In genomic region chr4:133631071-133631768, GRCm38 (mm10) we compare ENCODE assay signal across 8 mouse cellular contexts. TPM values are rescaled to one million over a fixed set of nuclear protein-coding genes. Genes with fewer than 3 reads are reported as not detected.
DNase-seq lines count a peak whose midpoint lies in the region; ATAC-seq and TF ChIP-seq lines count a peak whose summit lies in the region.

No protein-coding gene starts in this region.

- no peak for TF ChIP-seq POLR2A in small intestine, adult 2 months (IDR thresholded peaks at IDR 0.05; ENCODE audit: low read depth, low read length)

- peak; percentile 14 for ATAC-seq in activated CD4-positive, CD25-positive, alpha-beta regulatory T cell, adult 4 months
- ATAC-seq in hindbrain, embryonic 16.5 days: no peak
- no peak for ATAC-seq in liver, postnatal 0 days

- H3K4me1 ChIP-seq in hindbrain, embryonic 16.5 days (ENCODE audit: control insufficient read depth, insufficient read depth, low read depth, low read length): peaks cover 21% of the 10 kb centered on the region
- peaks cover 23% of the 10 kb centered on the region for H3K4me1 ChIP-seq in liver, postnatal 0 days (ENCODE audit: insufficient read depth)
- peaks cover 17% of the 10 kb centered on the region for H3K4me1 ChIP-seq in small intestine, adult 2 months (ENCODE audit: control insufficient read depth, insufficient read depth, insufficient read length, low read length)

- no peaks in the 10 kb centered on the region for H3K27me3 ChIP-seq in hindbrain, embryonic 16.5 days (replicated peaks; ENCODE audit: control insufficient read depth, insufficient read depth, low read length)
- no peaks in the 10 kb centered on the region for H3K27me3 ChIP-seq in liver, postnatal 0 days (ENCODE audit: insufficient read depth, low read length)
- H3K27me3 ChIP-seq in small intestine, adult 2 months (ENCODE audit: control insufficient read depth, insufficient read depth, low read length): no peaks in the 10 kb centered on the region

- no peak for TF ChIP-seq EP300 in liver, postnatal 0 days (IDR thresholded peaks at IDR 0.05; ENCODE audit: low read depth)

- no peak overlapping the region for H3K9ac ChIP-seq in hindbrain, embryonic 16.5 days (ENCODE audit: low read depth, low read length)
- H3K9ac ChIP-seq in liver, postnatal 0 days (replicated peaks): no peak overlapping the region

- H3K27ac ChIP-seq in hindbrain, embryonic 16.5 days (ENCODE audit: low read depth, low read length): no peak overlapping the region
- no peak overlapping the region for H3K27ac ChIP-seq in liver, postnatal 0 days (ENCODE audit: low read depth)
- peak overlapping the region; percentile 68 for H3K27ac ChIP-seq in small intestine, adult 2 months (ENCODE audit: insufficient read depth, low read depth, low read length)

- H3K4me2 ChIP-seq in hindbrain, embryonic 16.5 days (ENCODE audit: low read length): peak overlapping the region; percentile 71
- peak overlapping the region; percentile 97 for H3K4me2 ChIP-seq in liver, postnatal 0 days (ENCODE audit: low read depth, low read length)

- DNase-seq in adrenal gland, postnatal 14 days: peak; percentile 38
- DNase-seq in adrenal gland, adult 8-10 months: no peak
- DNase-seq in liver, postnatal 0 days: no peak
- DNase-seq in right cerebral cortex, postnatal 4 days: no peak
- DNase-seq in layer of hippocampus, postnatal 25 days (ENCODE audit: extremely low spot score in 1 of 2, low spot score in 1 of 2): no peak

- H3K36me3 ChIP-seq in hindbrain, embryonic 16.5 days (ENCODE audit: control insufficient read depth, insufficient read depth, low read length): 0 out of 2 replicates have a peak, but pooled peaks cover under 1% of the 10 kb centered on the region
- H3K36me3 ChIP-seq in liver, postnatal 0 days (replicated peaks; ENCODE audit: insufficient read depth, low read length): peaks cover 6% of the 10 kb centered on the region; the same call in 1 of the 2 replicates
- peaks cover 9% of the 10 kb centered on the region for H3K36me3 ChIP-seq in small intestine, adult 2 months (ENCODE audit: control insufficient read depth, insufficient read depth, low read length)

- H3K9me3 ChIP-seq in hindbrain, embryonic 16.5 days (ENCODE audit: control insufficient read depth, low read length): no peaks in the 10 kb centered on the region
- H3K9me3 ChIP-seq in liver, postnatal 0 days (ENCODE audit: low read length): no peaks in the 10 kb centered on the region

- WGBS in hindbrain, embryonic 16.5 days: 84% methylated on average over 14 of the region's 14 CpGs
- 53% methylated on average over 14 of the region's 14 CpGs for WGBS in liver, postnatal 0 days (ENCODE audit: insufficient replicate concordance)
- WGBS in small intestine, adult 2 months: 40% methylated on average over 14 of the region's 14 CpGs

- H3K4me3 ChIP-seq in hindbrain, embryonic 16.5 days (ENCODE audit: low read length): no peak overlapping the region
- peak overlapping the region; percentile 77 for H3K4me3 ChIP-seq in liver, postnatal 0 days (ENCODE audit: low read depth, low read length)
- peak overlapping the region; percentile 46 for H3K4me3 ChIP-seq in small intestine, adult 2 months (ENCODE audit: low read depth, low read length)

- TF ChIP-seq CTCF in liver, postnatal 0 days (IDR thresholded peaks at IDR 0.05; ENCODE audit: low read depth): no peak
- TF ChIP-seq CTCF in small intestine, adult 2 months (IDR thresholded peaks at IDR 0.05; ENCODE audit: extremely low read depth, insufficient read length, insufficient replicate concordance, low read depth, low read length): no peak

RNA-seq across cellular contexts. Expression of gene Zdhhc18, which starts 18.7 kb away (rescaled TPM):
- total RNA-seq in adrenal gland, postnatal 14 days (2021): 16.9 and 29.9 TPM in 2 replicates
- total RNA-seq in adrenal gland, adult 8-10 months (2022): 10 to 100 TPM; 17.9 to 39.5 (median 29.0) TPM
- 10 to 100 TPM; 25.8 to 28.8 TPM for polyA plus RNA-seq in activated CD4-positive, CD25-positive, alpha-beta regulatory T cell, adult 4 months (2017; shearing (Covaris generic))
- 3.6 and 3.7 TPM in 2 replicates for polyA plus RNA-seq in hindbrain, embryonic 16.5 days (2015; fragmentation: Nextera tagmentation; extraction: Ambion mirVana)
- 2.1 and 2.6 TPM in 2 replicates for polyA plus RNA-seq in liver, postnatal 0 days (2015; fragmentation: Nextera tagmentation; extraction: Ambion mirVana)
- 18.7 and 36.7 TPM in 2 replicates for polyA plus RNA-seq in small intestine, adult 2 months (2012; rRNA removed)
- total RNA-seq in layer of hippocampus, postnatal 25 days (2021): 10 to 100 TPM; 33.6 to 39.8 TPM

RNA-seq across cellular contexts. Expression of gene Sfn, which starts 29.3 kb away (rescaled TPM):
- 1.7 and 4.2 TPM in 2 replicates for total RNA-seq in adrenal gland, postnatal 14 days (2021)
- total RNA-seq in adrenal gland, adult 8-10 months (2022): 1 to 10 TPM; 2.0 to 3.0 (median 2.3) TPM
- polyA plus RNA-seq in activated CD4-positive, CD25-positive, alpha-beta regulatory T cell, adult 4 months (2017; shearing (Covaris generic)): 10 to 100 TPM; 10.2 to 22.2 TPM
- polyA plus RNA-seq in hindbrain, embryonic 16.5 days (2015; fragmentation: Nextera tagmentation; extraction: Ambion mirVana): 2.1 and 2.2 TPM in 2 replicates
- 0.40 and 0.59 TPM in 2 replicates for polyA plus RNA-seq in liver, postnatal 0 days (2015; fragmentation: Nextera tagmentation; extraction: Ambion mirVana)
- 175 and 423 TPM in 2 replicates for polyA plus RNA-seq in small intestine, adult 2 months (2012; rRNA removed)
- 1 to 10 TPM; 1.5 to 1.9 TPM for total RNA-seq in layer of hippocampus, postnatal 25 days (2021)

RNA-seq across cellular contexts. Expression of gene Pigv, which starts 41.2 kb away (rescaled TPM):
- total RNA-seq in adrenal gland, postnatal 14 days (2021): 13.9 and 17.2 TPM in 2 replicates
- total RNA-seq in adrenal gland, adult 8-10 months (2022): 10 to 100 TPM; 26.0 to 31.0 (median 27.3) TPM
- polyA plus RNA-seq in activated CD4-positive, CD25-positive, alpha-beta regulatory T cell, adult 4 months (2017; shearing (Covaris generic)): 10 to 100 TPM; 10.6 to 11.9 TPM
- polyA plus RNA-seq in hindbrain, embryonic 16.5 days (2015; fragmentation: Nextera tagmentation; extraction: Ambion mirVana): 14.1 and 15.9 TPM in 2 replicates
- polyA plus RNA-seq in liver, postnatal 0 days (2015; fragmentation: Nextera tagmentation; extraction: Ambion mirVana): 5.2 and 5.9 TPM in 2 replicates
- 6.0 and 8.9 TPM in 2 replicates for polyA plus RNA-seq in small intestine, adult 2 months (2012; rRNA removed)
- 1 to 10 TPM; 7.9 to 9.6 TPM for total RNA-seq in layer of hippocampus, postnatal 25 days (2021)

RNA-seq across cellular contexts. Expression of gene Gpn2, which starts 47.1 kb away (rescaled TPM):
- total RNA-seq in adrenal gland, postnatal 14 days (2021): 12.7 and 15.8 TPM in 2 replicates
- 10 to 100 TPM; 17.0 to 19.4 (median 18.5) TPM for total RNA-seq in adrenal gland, adult 8-10 months (2022)
- 1 to 10 TPM; 7.8 to 7.9 TPM for polyA plus RNA-seq in activated CD4-positive, CD25-positive, alpha-beta regulatory T cell, adult 4 months (2017; shearing (Covaris generic))
- 16.6 and 16.9 TPM in 2 replicates for polyA plus RNA-seq in hindbrain, embryonic 16.5 days (2015; fragmentation: Nextera tagmentation; extraction: Ambion mirVana)
- polyA plus RNA-seq in liver, postnatal 0 days (2015; fragmentation: Nextera tagmentation; extraction: Ambion mirVana): 10.2 and 10.9 TPM in 2 replicates
- polyA plus RNA-seq in small intestine, adult 2 months (2012; rRNA removed): 40.7 and 77.8 TPM in 2 replicates
- 10 to 100 TPM; 10.0 to 10.2 TPM for total RNA-seq in layer of hippocampus, postnatal 25 days (2021)

RNA-seq across cellular contexts. Expression of gene Gpatch3, which starts 56.7 kb away (rescaled TPM):
- 8.1 and 8.2 TPM in 2 replicates for total RNA-seq in adrenal gland, postnatal 14 days (2021)
- 10 to 100 TPM in 2 of 4 experiments, 1 to 10 TPM in 2; 6.1 to 15.6 (median 9.6) TPM for total RNA-seq in adrenal gland, adult 8-10 months (2022)
- 1 to 10 TPM; 1.1 to 1.7 TPM for polyA plus RNA-seq in activated CD4-positive, CD25-positive, alpha-beta regulatory T cell, adult 4 months (2017; shearing (Covaris generic))
- polyA plus RNA-seq in hindbrain, embryonic 16.5 days (2015; fragmentation: Nextera tagmentation; extraction: Ambion mirVana): 5.9 and 7.6 TPM in 2 replicates
- polyA plus RNA-seq in liver, postnatal 0 days (2015; fragmentation: Nextera tagmentation; extraction: Ambion mirVana): 4.5 and 5.3 TPM in 2 replicates
- 4.1 and 7.3 TPM in 2 replicates for polyA plus RNA-seq in small intestine, adult 2 months (2012; rRNA removed)
- total RNA-seq in layer of hippocampus, postnatal 25 days (2021): 1 to 10 TPM; 8.2 to 9.5 TPM
